Mouse (Mus musculus) neutrophil, adult 59 days (primary cell): Measurements from ENCODE around the gene Galnt12. TPM values are rescaled to one million over a fixed set of nuclear protein-coding genes. Genes with fewer than 3 reads are reported as not detected.

Source experiments
- total RNA-seq, 2 experiments: library from RNA; stranded (reverse); gene quantifications; 1 replicate in 1 of 2; 2 replicates in 1 of 2; pipeline ENCODE4 v1.2.4; 2023

Gene Galnt12
- under 1 TPM; 0.42 to 0.56 TPM for total RNA-seq

GRCm38 (mm10) chr4:47091493-47092386 is at the start of gene Galnt12:
Galnt12 (plus strand) TSS chr4:47091909.

GRCm38 (mm10) chr4:47056791-47057509 is 34.8 kb upstream of the Galnt12 start, which contains the start of gene Anks6:
Anks6 (minus strand) TSS chr4:47057427.

Other genes with a start within 250 kb of the Galnt12 start
- gene Gabbr2, start 100.0 kb upstream of the Galnt12 start, total RNA-seq: not detected
- under 1 TPM; 0.24 to 0.37 TPM for gene Anks6, start 34.5 kb upstream of the Galnt12 start, total RNA-seq
- under 1 TPM; 0.15 to 0.47 TPM for gene Col15a1, start 116.3 kb downstream of the Galnt12 start, total RNA-seq